Mouse (Mus musculus) frontal cortex, postnatal 14 days (tissue): Measurements from ENCODE around the gene Cd24a.

ENCODE experiments used
- DNase-seq, 2 experiments: peaks; one replicate each; pipeline ENCODE4 v3.0.0; 2022; ENCODE audit warnings: low spot score in 2 of 2

The Cd24a gene

GRCm38 (mm10) chr10:43625578-43625977, 47.5 kb downstream of the Cd24a start:
- DNase-seq = no peak

GRCm38 (mm10) chr10:43629216-43629615, 51.1 kb downstream of the Cd24a start:
- DNase-seq = no peak

GRCm38 (mm10) chr10:43629857-43630256, 51.8 kb downstream of the Cd24a start:
- DNase-seq = no peak

- no peak for DNase-seq
Observed at GRCm38 (mm10) chr10:43630634-43631033, 52.5 kb downstream of the Cd24a start.

GRCm38 (mm10) chr10:43631049-43631448, 53.0 kb downstream of the Cd24a start:
- no peak for DNase-seq

GRCm38 (mm10) chr10:43631639-43632354, 53.7 kb downstream of the Cd24a start:
- DNase-seq = no peak

- no peak for DNase-seq
Observed at GRCm38 (mm10) chr10:43633117-43633516, 55.0 kb downstream of the Cd24a start.
